Mouse (Mus musculus) forebrain, postnatal 0 days (tissue): Measurements from ENCODE around the gene Cbx2. TPM values are rescaled to one million over a fixed set of nuclear protein-coding genes. Genes with fewer than 3 reads are reported as not detected.

Experiments
- ATAC-seq: fragments of 200-750 bp; cut with Nextera tagmentation; 2 replicates; pipeline ENCODE4 v1.8.0; 2017; ENCODE audit warnings: mild to moderate bottlenecking, moderate library complexity
- DNase-seq: peaks from one replicate; pipeline ENCODE4 v3.0.0-alpha.2; 2015
- H3K27ac ChIP-seq: fragments of 300-500 bp; sonication (generic); 2 replicates; pipeline ENCODE4 v1.5.1; 2014; ENCODE audit warnings: low read depth, mild to moderate bottlenecking, antibody characterized with exemption, low read length, moderate library complexity, mixed read lengths
- H3K27me3 ChIP-seq: fragments of 300-500 bp; sonication (generic); 2 replicates; pipeline ENCODE4 v1.6.1; 2014; ENCODE audit warnings: mild to moderate bottlenecking, low read length, mixed read lengths; ENCODE audit not compliant: insufficient read depth
- H3K36me3 ChIP-seq: fragments of 300-500 bp; sonication (generic); 2 replicates; pipeline ENCODE4 v1.6.1; 2014; ENCODE audit warnings: mild to moderate bottlenecking, moderate library complexity; ENCODE audit not compliant: insufficient read depth
- H3K4me1 ChIP-seq: fragments of 300-500 bp; sonication (generic); 2 replicates; pipeline ENCODE4 v1.6.1; 2014; ENCODE audit warnings: antibody characterized with exemption; ENCODE audit not compliant: insufficient read depth
- H3K4me2 ChIP-seq: fragments of 300-500 bp; sonication (generic); 2 replicates; pipeline ENCODE4 v1.6.1; 2014; ENCODE audit warnings: low read depth, mild to moderate bottlenecking, moderate library complexity
- H3K4me3 ChIP-seq: fragments of 300-500 bp; sonication (generic); 2 replicates; pipeline ENCODE4 v1.5.1; 2014; ENCODE audit warnings: low read depth, low read length, mixed read lengths
- H3K9ac ChIP-seq: fragments of 300-500 bp; sonication (generic); 2 replicates; pipeline ENCODE4 v1.6.1; 2014; ENCODE audit warnings: mild to moderate bottlenecking
- H3K9me3 ChIP-seq: fragments of 300-500 bp; sonication (generic); 2 replicates; pipeline ENCODE4 v1.6.1; 2016; ENCODE audit warnings: low read length
- CTCF ChIP-seq: sonication (generic); IDR thresholded peaks from 2 replicates; pipeline ENCODE4 v1.5.1; 2016; ENCODE audit warnings: antibody characterized with exemption, control low read depth, low read depth
- WGBS: fragments of 180-500 bp; shearing (Covaris S2); extraction: QIAGEN DNeasy Blood & Tissue Kit; methylation state at CpG from one replicate; pipeline ENCODE4 v1.1.7; 2014; 5-methylcytosine and 5-hydroxymethylcytosine counted together
- polyA plus RNA-seq: library from polyadenylated mRNA; unstranded; fragments of >200 nt; fragmentation: Nextera tagmentation; extraction: Ambion mirVana; gene quantifications from 2 replicates; pipeline ENCODE4 v1.2.1, GENCODE M21; 2015
- total RNA-seq: library from RNA; depleted of rRNA; stranded (reverse); fragments of >200 nt; gene quantifications from 2 replicates; pipeline ENCODE4 v1.2.3, GENCODE M21; 2014

The Cbx2 gene
- total and polyA plus RNA-seq, 2 experiments from 2014 or later = 6.4 to 15.2 TPM

DNA sequence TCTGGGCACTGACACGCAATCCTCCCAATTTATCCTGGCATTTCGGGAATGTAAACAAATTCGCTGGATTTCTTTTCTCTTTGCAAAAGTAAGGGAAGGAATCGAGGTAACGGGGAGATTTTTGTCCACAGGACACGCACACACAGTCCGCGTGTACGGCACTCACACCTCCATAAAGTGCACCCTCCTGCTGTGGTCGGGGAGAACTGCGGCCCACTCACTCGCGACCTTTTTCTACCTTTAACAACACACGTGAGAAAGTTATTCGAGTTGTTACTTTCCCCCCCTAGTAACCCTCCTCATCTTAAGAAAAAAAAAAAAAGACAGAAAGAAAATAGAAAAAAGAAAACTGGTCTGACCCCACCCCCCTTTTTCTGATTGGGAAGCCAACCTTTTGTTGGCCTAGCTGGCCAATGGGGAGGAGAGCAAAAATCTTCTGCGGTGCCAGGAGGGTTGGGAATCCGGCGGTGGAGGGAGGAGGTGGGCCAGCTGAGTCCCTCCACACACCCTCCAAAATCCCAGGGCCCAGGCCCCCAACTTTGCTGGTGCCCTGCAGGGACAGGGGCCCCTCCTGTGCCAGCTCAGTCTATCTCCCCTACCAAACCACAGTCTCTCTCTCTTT, 15.1 kb downstream of the Cbx2 start:
- WGBS = 21% methylated on average over 18 of the region's 18 CpGs

DNA sequence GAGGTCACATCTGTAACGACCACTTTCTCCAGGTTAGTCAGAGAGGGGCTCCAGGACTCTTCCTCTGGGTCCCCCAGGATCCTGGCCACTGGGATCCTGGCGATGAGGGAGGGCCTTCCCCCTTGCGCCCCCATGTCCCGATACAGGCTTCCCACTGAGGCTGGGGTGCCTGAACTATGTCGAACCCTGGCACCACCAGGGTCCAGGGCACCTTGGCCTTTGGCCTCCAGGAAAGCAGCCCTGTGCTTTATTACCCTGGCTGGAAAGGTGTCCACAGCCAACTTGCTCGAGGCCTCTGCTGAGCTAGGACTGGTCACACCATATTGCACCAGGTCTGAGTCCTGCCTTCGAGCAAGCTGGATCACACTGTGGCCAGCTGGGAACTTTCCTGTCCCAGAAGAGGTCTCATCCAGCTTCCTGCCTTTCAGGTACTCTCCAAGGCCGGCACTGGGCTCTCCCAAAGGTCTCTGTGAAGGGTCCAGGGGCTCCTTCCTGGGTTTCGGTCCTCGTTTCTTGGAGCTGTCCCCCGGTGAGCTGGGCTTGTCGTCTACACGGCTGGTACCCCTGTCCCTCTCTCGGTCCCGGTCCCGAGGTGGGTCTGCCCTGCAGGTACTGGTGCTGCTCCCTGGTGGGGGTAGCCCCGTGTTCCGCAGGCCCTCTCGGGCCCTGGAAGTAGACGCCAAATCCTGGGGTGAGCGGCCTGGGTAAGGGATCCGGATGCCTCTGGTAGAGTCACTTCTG, 16.2 kb downstream of the Cbx2 start:
- Histone ChIP-seq H3K27me3 (peaks cover 63% of the 10 kb centered on the region), H3K27ac (no peak overlapping the region), H3K4me2 (no peak overlapping the region), H3K9ac (no peak overlapping the region), H3K4me1 (peaks cover 21% of the 10 kb centered on the region), H3K36me3 (peaks cover 7% of the 10 kb centered on the region; the same call in 1 of the 2 replicates), H3K4me3 (no peak overlapping the region), H3K9me3 (no peaks in the 10 kb centered on the region)
- DNase-seq (no peak), ATAC-seq (no peak)
- no peak for TF ChIP-seq CTCF
- 50% methylated on average over 22 of the region's 22 CpGs for WGBS

More for the DNA sequence above, 15.1 kb downstream of the Cbx2 start:
- Histone ChIP-seq H3K9me3 (no peaks in the 10 kb centered on the region), H3K36me3 (peaks cover 7% of the 10 kb centered on the region; the same call in 1 of the 2 replicates), H3K9ac (peak overlapping the region; percentile 14; the same call in 1 of the 2 replicates), H3K27me3 (peaks cover 54% of the 10 kb centered on the region), H3K4me2 (peak overlapping the region; percentile 56), H3K4me3 (peak overlapping the region; percentile 35), H3K27ac (no peak overlapping the region), H3K4me1 (peaks cover 21% of the 10 kb centered on the region)
- no peak for DNase-seq
- ATAC-seq = no peak
- TF ChIP-seq CTCF = no peak

DNA sequence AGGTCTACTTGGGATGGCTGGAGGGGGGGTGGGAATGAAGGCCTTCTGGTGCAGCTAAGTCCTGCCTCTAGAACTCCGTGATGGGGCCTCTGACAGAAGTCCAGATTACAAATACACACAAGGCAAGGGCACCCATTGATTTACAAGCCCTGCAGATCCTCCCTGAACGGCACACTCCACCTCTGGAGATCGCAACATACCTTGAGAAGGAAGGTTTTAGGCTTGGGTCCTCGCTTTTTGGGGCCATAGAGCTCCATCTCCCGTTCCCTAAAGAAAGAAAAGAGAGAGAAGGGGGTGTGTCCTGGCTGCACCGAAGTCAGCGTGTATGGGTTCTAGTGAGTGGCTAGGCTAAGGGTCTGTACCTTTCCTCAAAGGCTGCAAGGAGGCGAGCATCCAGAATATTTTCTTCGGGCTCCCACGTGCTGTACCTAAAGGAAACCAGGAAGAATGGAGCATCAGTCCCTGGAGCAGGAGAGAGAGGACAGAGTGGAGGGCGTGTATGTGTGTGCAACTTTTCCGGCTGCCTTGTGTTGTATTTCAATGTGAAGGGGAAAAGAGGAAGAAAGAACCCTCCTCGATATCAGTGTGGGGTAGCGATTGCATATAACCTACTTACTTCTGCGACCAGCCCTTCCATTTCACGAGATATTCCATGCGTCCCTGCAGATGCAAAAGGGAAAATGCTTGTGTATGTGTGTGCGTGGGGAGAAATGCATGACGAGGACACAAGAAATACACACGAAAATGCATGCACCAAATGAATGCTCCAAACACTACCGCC, 17.2 kb downstream of the Cbx2 start:
- H3K4me3 ChIP-seq = peak overlapping the region; percentile 82
- peaks cover 25% of the 10 kb centered on the region for H3K4me1 ChIP-seq
- H3K27me3 ChIP-seq = peaks cover 70% of the 10 kb centered on the region
- DNase-seq = no peak
- H3K4me2 ChIP-seq = peak overlapping the region; percentile 100
- H3K27ac ChIP-seq = peak overlapping the region; percentile 82
- ATAC-seq = no peak
- 11% methylated on average over 21 of the region's 21 CpGs for WGBS
- H3K9me3 ChIP-seq = no peaks in the 10 kb centered on the region
- no peak for TF ChIP-seq CTCF
- H3K36me3 ChIP-seq = peaks cover 7% of the 10 kb centered on the region; the same call in 1 of the 2 replicates
- H3K9ac ChIP-seq = peak overlapping the region; percentile 70

GRCm38 (mm10) chr11:119040600-119041324, 18.0 kb downstream of the Cbx2 start, which contains the start of gene Cbx8:
TSS of gene Cbx8 (minus strand) at chr11:119040969.
- Histone ChIP-seq H3K9ac (peak within 1 kb of the TSS; percentile 70), H3K4me2 (peak within 1 kb of the TSS; percentile 100), H3K27me3 (peaks cover 69% of the 10 kb centered on the region), H3K4me1 (peaks cover 21% of the 10 kb centered on the region), H3K27ac (peak within 1 kb of the TSS; percentile 82), H3K36me3 (peaks cover 7% of the 10 kb centered on the region; the same call in 1 of the 2 replicates), H3K4me3 (peak within 1 kb of the TSS; percentile 82), H3K9me3 (no peaks in the 10 kb centered on the region)
- ATAC-seq (peak; percentile 92), DNase-seq (peak; percentile 100)
- under 1% methylated on average over 43 of the region's 63 CpGs for WGBS
- TF ChIP-seq CTCF = 0 out of 2 replicates have a peak, but pooled peaks have one; percentile 13

DNA sequence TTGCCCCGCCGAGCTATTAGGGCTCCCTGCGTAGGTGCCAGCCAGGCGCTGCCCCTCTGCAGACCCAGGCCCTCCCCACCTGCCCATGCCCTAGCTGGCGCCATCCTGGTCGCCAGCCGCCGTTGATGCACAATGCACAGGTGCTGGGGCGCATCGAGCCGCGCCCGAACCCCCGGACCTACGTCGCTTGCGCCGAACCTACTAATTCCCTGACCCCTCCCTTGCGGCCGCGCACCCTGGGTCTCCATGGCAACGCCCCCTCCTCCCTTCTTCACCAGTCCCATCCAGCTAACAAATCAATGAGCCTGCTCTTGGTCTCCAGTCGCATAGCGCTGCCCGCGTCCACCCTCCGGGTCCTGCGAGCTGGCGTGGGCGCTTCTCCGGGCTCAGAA, 18.6 kb downstream of the Cbx2 start:
- Histone ChIP-seq H3K4me1 (peaks cover 15% of the 10 kb centered on the region), H3K4me3 (peak overlapping the region; percentile 82), H3K36me3 (peaks cover 7% of the 10 kb centered on the region; the same call in 1 of the 2 replicates), H3K9ac (peak overlapping the region; percentile 70), H3K27ac (peak overlapping the region; percentile 79), H3K27me3 (peaks cover 66% of the 10 kb centered on the region), H3K4me2 (peak overlapping the region; percentile 100), H3K9me3 (no peaks in the 10 kb centered on the region)
- under 1% methylated on average over 30 of the region's 31 CpGs for whole genome bisulfite sequencing
- ATAC-seq = peak; percentile 46
- peak; percentile 79 for DNase-seq
- no peak for TF ChIP-seq CTCF

DNA sequence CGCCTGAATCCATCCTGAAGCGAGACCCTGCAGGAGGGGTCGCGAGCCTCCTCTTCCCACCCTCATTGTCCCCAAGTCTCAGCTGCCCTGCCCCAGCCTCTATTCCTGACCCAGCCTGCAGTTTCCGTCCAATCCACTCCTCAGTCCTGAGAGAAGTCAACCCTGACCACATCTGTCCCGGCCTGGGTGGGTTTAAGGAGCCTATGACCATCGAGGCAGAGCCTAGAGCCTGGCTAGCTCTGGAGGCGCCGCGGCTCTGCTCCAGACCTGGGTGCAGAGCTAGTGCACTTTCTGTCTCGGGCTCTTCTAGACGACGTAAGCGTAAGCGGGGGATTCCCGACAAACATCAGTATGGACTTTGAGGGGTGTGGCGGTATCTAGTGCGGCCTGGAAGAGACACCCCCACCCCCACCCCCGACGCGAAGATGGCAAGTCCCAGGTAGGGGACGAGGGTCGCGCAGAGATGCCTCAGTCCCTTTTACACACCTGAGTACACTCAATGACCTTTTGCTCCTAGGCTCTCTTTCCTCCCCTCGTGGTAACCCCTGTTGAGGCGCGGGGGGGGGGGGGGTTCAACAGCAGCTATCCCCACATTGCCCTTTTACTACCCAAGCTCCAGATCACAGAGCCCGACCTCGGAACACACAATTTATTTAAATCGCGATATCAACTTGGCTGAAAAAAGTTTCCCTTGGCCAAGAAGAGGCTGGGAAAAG, 19.1 kb downstream of the Cbx2 start:
- H3K4me3 ChIP-seq = peak overlapping the region; percentile 82
- ATAC-seq (no peak), DNase-seq (no peak)
- WGBS = under 1% methylated on average over 31 of the region's 31 CpGs
- H3K4me1 ChIP-seq = peaks cover 13% of the 10 kb centered on the region
- TF ChIP-seq CTCF = no peak
- H3K27me3 ChIP-seq = peaks cover 64% of the 10 kb centered on the region
- peak overlapping the region; percentile 70 for H3K9ac ChIP-seq
- H3K9me3 ChIP-seq = no peaks in the 10 kb centered on the region
- H3K27ac ChIP-seq = no peak overlapping the region
- H3K36me3 ChIP-seq = peaks cover 7% of the 10 kb centered on the region; the same call in 1 of the 2 replicates
- H3K4me2 ChIP-seq = peak overlapping the region; percentile 100
